Mouse (Mus musculus) left cerebral cortex, postnatal 4 days (tissue): ENCODE data around the gene Ppp4r4. TPM values are rescaled to one million over a fixed set of nuclear protein-coding genes. Genes with fewer than 3 reads are reported as not detected.
"Not testable (repeated sequence)": the region's sequence is repeated elsewhere in the genome, so short reads cannot be mapped to it uniquely, and the experiment has no call there.

ENCODE experiments used
- DNase-seq: peaks from one replicate; pipeline ENCODE4 v3.0.0-alpha.2; 2022
- intact Hi-C: fragments of 180-260 bp; cut with DNase I; formaldehyde crosslinking; loops from one replicate; pipeline ENCODE4 v1.15.1; 2025
- total RNA-seq, 2 experiments: library from RNA; stranded (reverse); gene quantifications; 2 replicates each; pipeline ENCODE4 v1.2.3; 2021

Gene Ppp4r4
- total RNA-seq = 1 to 10 TPM; 7.2 to 8.1 TPM

GRCm38 (mm10) chr12:103532020-103532648 lies at the start of gene Ppp4r4:
Ppp4r4 (plus strand) TSS chr12:103532283.
- peak; percentile 95 for DNase-seq
- intact Hi-C loops = no loop called here

- DNase-seq = no peak
- intact Hi-C loops = no loop called here
Measured at GRCm38 (mm10) chr12:103482781-103483180, 49.3 kb upstream of the Ppp4r4 start.

GRCm38 (mm10) chr12:103484200-103484972 lies 47.7 kb upstream of the Ppp4r4 start:
- intact Hi-C loops, DNase-seq: not testable (repeated sequence)

- DNase-seq = no peak
- intact Hi-C loops = no loop called here
Measured at GRCm38 (mm10) chr12:103486726-103487125, 45.4 kb upstream of the Ppp4r4 start.

GRCm38 (mm10) chr12:103487276-103487675 lies 44.8 kb upstream of the Ppp4r4 start:
- DNase-seq = no peak
- intact Hi-C loops = no loop called here

- intact Hi-C loops = no loop called here
- DNase-seq = no peak
Measured at GRCm38 (mm10) chr12:103487750-103488149, 44.3 kb upstream of the Ppp4r4 start.

GRCm38 (mm10) chr12:103491091-103491730 lies 40.9 kb upstream of the Ppp4r4 start:
- DNase-seq = no peak
- intact Hi-C loops = no loop called here

- DNase-seq = peak; percentile 62
- intact Hi-C loops = loop anchor here (2.0 kb wide), 1 partner anchor 66 kb away; no protein-coding TSS in a partner anchor
Measured at GRCm38 (mm10) chr12:103492767-103493166, 39.3 kb upstream of the Ppp4r4 start.

GRCm38 (mm10) chr12:103494486-103494885 lies 37.6 kb upstream of the Ppp4r4 start:
- DNase-seq = peak; percentile 33
- intact Hi-C loops = no loop called here

GRCm38 (mm10) chr12:103498768-103499167 lies 33.3 kb upstream of the Ppp4r4 start:
- intact Hi-C loops = no loop called here
- no peak for DNase-seq

- no peak for DNase-seq
- intact Hi-C loops = no loop called here
Measured at GRCm38 (mm10) chr12:103499261-103499660, 32.8 kb upstream of the Ppp4r4 start.

GRCm38 (mm10) chr12:103503300-103503699 lies 28.8 kb upstream of the Ppp4r4 start:
- intact Hi-C loops = no loop called here

GRCm38 (mm10) chr12:103504402-103504801 lies 27.7 kb upstream of the Ppp4r4 start:
- DNase-seq = no peak
- intact Hi-C loops = no loop called here

More at GRCm38 (mm10) chr12:103503300-103503699, 28.8 kb upstream of the Ppp4r4 start:
- DNase-seq = no peak

- DNase-seq = no peak
- intact Hi-C loops = no loop called here
Measured at GRCm38 (mm10) chr12:103508346-103508745, 23.7 kb upstream of the Ppp4r4 start.

GRCm38 (mm10) chr12:103509893-103510292 lies 22.2 kb upstream of the Ppp4r4 start:
- intact Hi-C loops = loop anchor here (10.0 kb wide), 1 partner anchor 135 kb away; no protein-coding TSS in a partner anchor

GRCm38 (mm10) chr12:103511586-103511985 lies 20.5 kb upstream of the Ppp4r4 start:
- intact Hi-C loops = loop anchor here (10.0 kb wide), 1 partner anchor 133 kb away; no protein-coding TSS in a partner anchor
- no peak for DNase-seq

More at GRCm38 (mm10) chr12:103509893-103510292, 22.2 kb upstream of the Ppp4r4 start:
- DNase-seq = no peak

GRCm38 (mm10) chr12:103513039-103513438 lies 19.0 kb upstream of the Ppp4r4 start:
- no peak for DNase-seq
- intact Hi-C loops = loop anchor here (10.0 kb wide), 1 partner anchor 132 kb away; no protein-coding TSS in a partner anchor

GRCm38 (mm10) chr12:103513451-103513871 lies 18.6 kb upstream of the Ppp4r4 start:
- intact Hi-C loops = loop anchor here (10.0 kb wide), 1 partner anchor 131 kb away; no protein-coding TSS in a partner anchor

GRCm38 (mm10) chr12:103514354-103514753 lies 17.7 kb upstream of the Ppp4r4 start:
- no peak for DNase-seq
- intact Hi-C loops = loop anchor here (10.0 kb wide), 1 partner anchor 130 kb away; no protein-coding TSS in a partner anchor

More at GRCm38 (mm10) chr12:103513451-103513871, 18.6 kb upstream of the Ppp4r4 start:
- peak; percentile 77 for DNase-seq

- intact Hi-C loops = loop anchor here (10.0 kb wide), 1 partner anchor 129 kb away; no protein-coding TSS in a partner anchor
Measured at GRCm38 (mm10) chr12:103515638-103516037, 16.4 kb upstream of the Ppp4r4 start.

GRCm38 (mm10) chr12:103518640-103519039 lies 13.4 kb upstream of the Ppp4r4 start:
- DNase-seq = no peak
- intact Hi-C loops = loop anchor here (10.0 kb wide), 1 partner anchor 126 kb away; no protein-coding TSS in a partner anchor

More at GRCm38 (mm10) chr12:103515638-103516037, 16.4 kb upstream of the Ppp4r4 start:
- no peak for DNase-seq
